Comparison of ENCODE assay signal across 17 mouse cellular contexts in genomic region chr9:49145776-49146175, GRCm38 (mm10).
"Had no signal": no experiment of that assay in that cellular context is flagged by ENCODE, and none has a peak within 500 bp of the region (broad histone marks: within the 10 kb centered on the region; RNA-seq: fewer than 3 reads in every experiment).

No protein-coding gene starts in this region.

- H3K27me3 ChIP-seq: lung, embryonic 15.5 days; midbrain, embryonic 13.5 days; neural tube, embryonic 12.5 days; stomach, embryonic 15.5 days had no signal

- H3K4me2 ChIP-seq: lung, embryonic 15.5 days; midbrain, embryonic 11.5 days; midbrain, embryonic 13.5 days; neural tube, embryonic 12.5 days; stomach, embryonic 15.5 days had no signal

- H3K4me1 ChIP-seq: lung, embryonic 15.5 days; megakaryocyte, embryonic 14.5 days; midbrain, embryonic 13.5 days; neural tube, embryonic 12.5 days; stomach, embryonic 15.5 days had no signal

- ATAC-seq: lung, postnatal 0 days; midbrain, embryonic 13.5 days; midbrain, embryonic 16.5 days had no signal

- H3K27ac ChIP-seq: lung, embryonic 15.5 days; macrophage; midbrain, embryonic 13.5 days; neural tube, embryonic 12.5 days; stomach, embryonic 15.5 days; stomach, postnatal 0 days had no signal

- H3K4me3 ChIP-seq: lung, embryonic 15.5 days; megakaryocyte, embryonic 14.5 days; midbrain, embryonic 13.5 days; neural tube, embryonic 12.5 days; stomach, embryonic 15.5 days had no signal

- H3K9me3 ChIP-seq: lung, embryonic 15.5 days; megakaryocyte, embryonic 14.5 days; midbrain, embryonic 13.5 days; neural tube, embryonic 12.5 days; stomach, embryonic 15.5 days had no signal

- DNase-seq: lung, adult 2 months; lung, postnatal 14 days; lung, postnatal 36 days; right cerebral cortex, postnatal 14 days; thymus, adult 2 months; thymus, postnatal 25 days; thymus, postnatal 4 days had no signal

- H3K9ac ChIP-seq: lung, embryonic 15.5 days; midbrain, embryonic 13.5 days; neural tube, embryonic 12.5 days; stomach, embryonic 15.5 days had no signal

- H3K36me3 ChIP-seq: lung, embryonic 15.5 days; midbrain, embryonic 13.5 days; neural tube, embryonic 12.5 days; stomach, embryonic 15.5 days had no signal
